Mouse (Mus musculus): ENCODE data around the gene Wwox.

Gene Wwox

GRCm38 (mm10) chr8:114883967-114884366 is 444.5 kb downstream of the Wwox start:
- DNase-seq (ENCODE audit: inconsistent age in 2 of 2, low spot score in 1 of 2): no peak

- no peak for DNase-seq (ENCODE audit: inconsistent age in 2 of 2, low spot score in 1 of 2)
Measured at GRCm38 (mm10) chr8:114885026-114885592, 445.7 kb downstream of the Wwox start.

DNA sequence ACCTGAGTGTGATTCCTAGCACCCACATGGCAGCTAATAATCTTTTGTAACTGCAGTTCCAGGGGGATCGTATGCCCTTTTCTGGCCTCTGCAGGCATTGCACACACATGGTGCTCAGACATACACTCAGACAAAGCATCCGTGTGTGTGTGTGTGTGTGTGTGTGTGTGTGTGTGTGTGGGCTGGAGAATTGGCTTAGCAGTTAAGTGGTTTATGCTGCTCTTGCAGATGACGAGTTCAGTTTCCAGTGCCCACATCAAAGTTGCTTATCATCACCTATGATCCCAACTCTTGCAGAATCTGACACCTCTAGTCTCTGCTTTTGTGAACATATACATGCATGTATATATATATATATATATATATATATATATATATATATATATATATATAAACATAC is 448.9 kb downstream of the Wwox start:
- no peak for DNase-seq (ENCODE audit: inconsistent age in 2 of 2, low spot score in 1 of 2)

DNA sequence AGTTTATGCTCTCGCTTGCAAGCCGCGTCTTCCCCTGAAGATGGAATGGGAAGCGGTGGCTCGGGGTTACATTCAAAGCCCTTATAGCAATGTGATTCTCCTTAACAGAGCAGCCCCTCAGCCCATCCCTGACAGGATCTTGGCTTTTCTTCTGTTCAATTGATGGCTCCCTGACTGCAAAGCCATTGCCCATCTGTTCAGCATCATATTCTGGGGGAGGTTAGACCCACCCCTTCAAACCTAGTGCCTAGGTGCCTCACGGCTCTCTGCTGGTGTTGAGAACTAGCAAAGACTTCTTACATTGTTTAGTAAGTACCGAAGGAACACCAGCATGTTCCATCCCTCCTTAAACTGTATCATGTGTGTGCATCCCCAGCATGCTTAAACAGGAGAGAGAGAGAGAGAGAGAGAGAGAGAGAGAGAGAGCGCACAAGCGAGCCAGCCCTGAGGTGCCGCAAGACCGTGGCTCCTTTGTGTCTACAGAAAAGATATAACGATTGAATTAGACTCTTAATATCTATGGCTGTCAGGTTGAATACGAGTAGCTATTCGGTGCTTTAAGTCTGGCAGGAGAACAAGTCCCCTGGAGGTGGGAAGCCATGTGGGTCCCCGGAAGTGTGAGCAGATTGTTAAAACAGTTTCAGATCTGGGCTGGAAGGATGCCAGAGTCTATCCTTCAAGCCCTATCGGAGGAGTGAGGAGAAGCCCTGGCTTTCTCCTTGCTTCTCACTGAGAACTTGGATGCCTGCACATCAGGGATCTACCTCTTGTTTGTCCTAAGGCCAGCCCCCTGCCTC is 450.3 kb downstream of the Wwox start:
- DNase-seq (ENCODE audit: inconsistent age in 2 of 2, low spot score in 1 of 2): no peak

DNA sequence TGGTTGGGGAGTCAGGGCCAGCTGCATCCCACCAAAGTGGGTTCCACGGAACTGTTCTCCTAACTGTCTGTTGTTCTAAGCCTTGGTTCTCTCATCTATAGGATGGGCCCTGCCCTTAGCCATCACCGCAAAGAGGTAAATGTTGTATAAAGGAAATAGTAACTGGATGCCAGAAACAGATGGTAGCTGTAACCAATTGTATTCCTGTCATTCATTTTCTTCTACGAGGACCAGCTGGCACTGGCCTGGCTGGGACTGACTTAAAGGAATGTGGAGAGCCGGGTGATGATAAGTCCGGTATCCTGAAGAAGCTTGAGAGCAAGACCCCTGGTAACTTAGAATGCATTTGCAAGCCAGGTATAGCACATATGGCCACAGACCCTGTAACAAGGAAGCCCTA is 451.0 kb downstream of the Wwox start:
- no peak for DNase-seq (ENCODE audit: inconsistent age in 2 of 2, low spot score in 1 of 2)

- no peak for DNase-seq (ENCODE audit: inconsistent age in 2 of 2, low spot score in 1 of 2)
Measured at GRCm38 (mm10) chr8:114891252-114891651, 451.8 kb downstream of the Wwox start.

DNA sequence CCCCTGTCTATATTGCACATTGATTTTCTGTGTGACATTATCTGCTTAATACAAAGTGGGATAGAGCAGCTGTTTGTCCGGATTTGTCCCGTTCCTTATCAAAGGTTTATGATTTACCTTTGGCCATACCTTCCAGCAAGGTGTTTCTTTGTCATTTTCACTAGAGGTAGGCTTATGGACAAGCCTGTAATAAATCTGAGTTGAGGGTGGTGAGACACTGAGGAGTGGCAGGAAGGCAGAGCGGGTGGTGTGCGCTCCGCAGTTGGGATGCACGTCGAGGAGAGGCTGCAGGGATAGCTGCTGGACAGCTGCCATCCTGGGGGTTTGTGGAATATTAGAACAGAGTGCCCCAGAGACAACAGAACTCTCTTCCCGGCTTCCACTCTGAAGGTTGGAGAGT is 458.0 kb downstream of the Wwox start:
- DNase-seq (ENCODE audit: inconsistent age in 2 of 2, low spot score in 1 of 2): no peak

- DNase-seq (ENCODE audit: inconsistent age in 2 of 2, low spot score in 1 of 2): no peak
Measured at GRCm38 (mm10) chr8:114899157-114899556, 459.7 kb downstream of the Wwox start.

GRCm38 (mm10) chr8:114902584-114902983 is 463.1 kb downstream of the Wwox start:
- DNase-seq (ENCODE audit: inconsistent age in 2 of 2, low spot score in 1 of 2): no peak

- DNase-seq (ENCODE audit: inconsistent age in 2 of 2, low spot score in 1 of 2): no peak
Measured at GRCm38 (mm10) chr8:114908086-114908485, 468.6 kb downstream of the Wwox start.

DNA sequence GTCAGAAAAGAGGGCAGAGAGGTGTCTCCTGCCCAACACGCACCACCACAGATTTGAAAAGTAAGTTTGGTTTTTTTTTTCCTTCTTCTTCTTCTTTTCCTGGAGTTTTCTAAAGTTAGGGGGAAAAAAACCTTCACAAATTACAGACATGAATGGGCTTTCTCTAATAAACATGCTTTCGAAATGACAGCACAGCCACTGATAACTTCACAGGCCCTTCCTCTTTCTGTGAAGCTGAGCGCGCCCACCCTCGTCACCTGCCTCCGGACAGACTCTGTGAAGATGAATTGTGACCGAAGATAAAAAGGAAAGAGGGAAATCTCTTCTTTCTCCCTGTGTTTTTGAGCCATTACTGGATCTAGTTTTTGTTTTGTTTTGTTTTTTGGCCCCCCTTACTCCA is 469.1 kb downstream of the Wwox start:
- DNase-seq (ENCODE audit: inconsistent age in 2 of 2, low spot score in 1 of 2): no peak

DNA sequence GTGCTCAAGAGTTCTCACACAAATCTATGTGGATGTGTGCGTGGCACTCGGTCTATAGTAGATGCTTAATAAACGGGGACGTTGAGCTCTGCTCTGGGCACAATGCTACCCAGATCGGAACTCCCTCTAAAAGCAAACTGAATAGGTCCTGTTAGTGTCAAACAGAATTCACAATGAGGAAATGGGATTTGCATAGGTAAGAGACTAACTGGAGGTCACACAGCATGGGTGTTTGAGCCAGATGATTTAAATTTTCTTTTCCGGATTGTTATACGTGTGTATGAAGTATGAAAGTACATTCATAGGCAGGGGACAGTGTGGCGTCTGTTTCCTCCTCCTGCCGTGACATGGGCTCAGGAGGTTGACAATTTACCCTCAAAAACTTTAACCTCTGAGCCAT is 469.7 kb downstream of the Wwox start:
- DNase-seq (ENCODE audit: inconsistent age in 2 of 2, low spot score in 1 of 2): no peak

DNA sequence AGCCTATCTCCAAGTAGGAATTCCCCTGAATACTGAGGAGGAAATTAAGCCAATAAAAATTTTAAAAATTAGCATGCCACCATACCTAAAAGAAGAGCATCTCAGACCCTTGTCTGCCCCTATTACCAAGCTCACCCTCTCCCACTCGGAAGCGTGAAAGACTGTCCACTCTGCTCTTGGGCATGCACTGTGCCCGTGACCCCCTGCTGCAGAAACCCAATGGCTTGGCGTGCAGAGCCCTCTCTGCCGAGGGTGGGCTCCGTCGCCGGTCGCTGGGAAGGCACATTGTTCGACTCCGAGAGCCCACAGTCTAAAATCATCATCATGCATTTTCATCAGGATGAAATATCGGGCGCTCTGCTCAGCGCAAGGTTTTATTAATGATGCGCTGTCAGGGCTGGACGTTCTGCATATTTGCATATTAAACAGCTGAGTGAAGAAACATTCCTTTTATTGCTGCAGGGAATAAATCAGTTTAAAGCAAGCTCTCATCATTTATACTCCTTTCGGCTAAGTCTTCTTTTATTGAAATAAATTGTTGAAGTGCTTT is 471.7 kb downstream of the Wwox start:
- no peak for DNase-seq (ENCODE audit: inconsistent age in 2 of 2, low spot score in 1 of 2)

DNA sequence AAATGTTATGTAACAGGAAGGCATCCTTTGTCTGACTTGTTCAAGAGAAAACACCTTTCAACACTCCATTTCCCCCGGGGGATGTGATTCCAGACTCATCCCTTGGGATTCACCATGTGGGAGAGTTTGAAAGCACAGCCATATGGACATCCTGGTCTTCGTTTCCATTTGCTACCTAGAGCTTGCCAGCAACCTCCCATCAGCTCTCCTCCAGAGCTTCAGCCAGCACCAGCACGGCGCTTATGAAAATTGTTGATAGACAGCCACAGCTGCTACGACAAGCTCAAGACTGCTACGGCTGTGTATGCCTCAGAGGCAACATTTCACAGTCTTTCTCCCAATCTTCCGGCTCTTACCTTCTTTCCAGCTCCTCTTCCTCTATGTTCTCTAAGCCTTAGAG is 484.2 kb downstream of the Wwox start:
- DNase-seq (ENCODE audit: inconsistent age in 2 of 2, low spot score in 1 of 2): no peak

DNA sequence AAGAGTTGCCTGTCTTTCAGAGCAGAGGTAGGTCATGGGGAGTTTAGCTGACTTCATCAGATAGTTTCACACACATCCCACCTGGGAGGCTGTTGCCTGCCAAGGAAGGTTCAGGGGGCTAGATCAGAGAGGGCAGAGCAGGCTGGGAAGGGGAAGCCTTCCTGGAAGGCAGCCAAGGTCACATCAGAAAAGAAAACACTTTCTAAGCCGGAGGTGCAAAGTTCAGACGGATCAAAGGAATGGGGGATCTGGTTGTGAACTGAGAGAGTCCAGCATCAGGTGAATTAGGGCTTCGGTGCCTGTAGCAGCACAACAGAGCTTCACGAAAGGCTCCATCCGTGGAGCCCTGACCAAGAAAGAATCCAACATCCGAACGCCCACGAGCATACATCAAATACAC is 488.0 kb downstream of the Wwox start:
- DNase-seq (ENCODE audit: inconsistent age in 2 of 2, low spot score in 1 of 2): peak in 1 of 2 experiments; percentile 40

DNA sequence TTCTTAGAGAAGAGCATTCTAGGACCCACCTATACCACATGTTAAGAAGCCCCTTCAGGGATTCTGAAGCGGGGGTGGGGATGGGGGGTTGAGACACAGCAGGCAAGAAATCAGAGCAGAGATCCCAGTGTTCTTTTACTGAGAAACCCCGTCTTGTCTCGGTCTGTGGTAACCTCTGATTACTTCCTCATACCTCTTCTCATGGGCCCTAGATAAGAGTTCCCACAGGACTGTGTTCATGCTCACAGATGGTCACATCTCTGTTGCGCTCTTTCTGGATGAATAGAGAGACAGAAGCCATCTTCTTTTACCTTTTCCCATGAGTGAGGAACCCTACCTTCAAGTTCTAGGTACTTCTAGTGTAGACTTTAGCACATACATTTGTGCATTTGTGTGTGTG is 488.5 kb downstream of the Wwox start:
- no peak for DNase-seq (ENCODE audit: inconsistent age in 2 of 2, low spot score in 1 of 2)

DNA sequence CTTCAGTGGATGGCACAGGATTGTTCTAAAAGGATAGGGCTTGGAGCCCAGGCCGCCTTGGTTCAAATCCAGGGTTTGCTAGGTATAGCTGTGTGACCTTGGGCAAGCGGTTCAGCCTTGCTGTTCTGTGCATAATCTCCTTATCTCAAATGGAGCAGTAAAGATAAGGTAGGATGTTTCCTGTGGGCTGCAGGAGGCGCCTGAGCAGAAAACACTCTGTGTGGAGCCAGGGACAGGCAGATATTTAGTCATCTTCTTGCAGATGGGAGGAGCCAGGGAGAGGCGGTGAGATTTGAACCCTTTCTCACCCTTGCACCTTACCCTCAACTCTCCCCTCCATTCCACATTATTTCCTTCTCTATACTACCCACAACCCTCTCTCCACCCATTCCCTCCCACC is 490.1 kb downstream of the Wwox start:
- DNase-seq (ENCODE audit: inconsistent age in 2 of 2, low spot score in 1 of 2): peak in 1 of 2 experiments; percentile 28

- DNase-seq (ENCODE audit: inconsistent age in 2 of 2, low spot score in 1 of 2): no peak
Measured at GRCm38 (mm10) chr8:114932071-114932630, 492.7 kb downstream of the Wwox start.

- peak in 1 of 2 experiments; percentile 27 for DNase-seq (ENCODE audit: inconsistent age in 2 of 2, low spot score in 1 of 2)
Measured at GRCm38 (mm10) chr8:114933248-114933647, 493.8 kb downstream of the Wwox start.

GRCm38 (mm10) chr8:114936887-114937286 is 497.4 kb downstream of the Wwox start:
- DNase-seq (ENCODE audit: inconsistent age in 2 of 2, low spot score in 1 of 2): no peak

GRCm38 (mm10) chr8:114939338-114939737 is 499.9 kb downstream of the Wwox start:
- no peak for DNase-seq (ENCODE audit: inconsistent age in 2 of 2, low spot score in 1 of 2)

DNA sequence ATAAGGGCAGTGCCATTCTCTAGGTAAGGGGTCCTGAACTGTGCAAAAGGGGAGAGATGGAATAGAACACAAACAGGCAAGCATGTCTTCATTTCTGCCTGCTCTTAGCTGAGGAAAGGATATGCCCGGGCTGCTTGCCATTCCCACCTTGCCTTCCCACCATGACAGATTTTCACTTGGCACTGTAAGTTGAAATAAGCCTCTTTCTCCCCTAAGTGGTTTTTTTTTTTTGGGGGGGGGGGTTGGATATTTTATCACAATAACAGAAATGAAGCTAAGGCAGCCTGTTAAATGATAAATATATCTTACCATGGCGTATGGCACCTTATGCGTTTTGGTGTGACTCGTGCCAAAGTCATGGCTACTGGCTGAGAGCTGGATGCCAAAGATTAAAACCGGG is 501.6 kb downstream of the Wwox start:
- no peak for DNase-seq (ENCODE audit: inconsistent age in 2 of 2, low spot score in 1 of 2)

All from adrenal gland, adult (tissue).